Mouse (Mus musculus): ENCODE data around the gene Olfr1155. TPM values are rescaled to one million over a fixed set of nuclear protein-coding genes. Genes with fewer than 3 reads are reported as not detected.

The Olfr1155 gene
- not detected for total RNA-seq (2022)

- DNase-seq: no peak
Measured at GRCm38 (mm10) chr2:87945037-87945436, at the start of gene Olfr1155. Gene Olfr1155, minus strand, starts transcription at chr2:87945137.

- DNase-seq: no peak
Measured at GRCm38 (mm10) chr2:87989813-87990212, 44.9 kb upstream of the Olfr1155 start, which contains the start of gene Olfr1158. Gene Olfr1158, plus strand, starts transcription at chr2:87990113.

GRCm38 (mm10) chr2:87974563-87974962 is 29.6 kb upstream of the Olfr1155 start, which contains the start of gene Olfr74:
Gene Olfr74, minus strand, starts transcription at chr2:87974663.
- DNase-seq: no peak

- no peak for DNase-seq
Measured at GRCm38 (mm10) chr2:87968199-87968598, 23.3 kb upstream of the Olfr1155 start, which contains the start of gene Olfr1157. Gene Olfr1157, minus strand, starts transcription at chr2:87968299.

GRCm38 (mm10) chr2:87953000-87953399 is 8.1 kb upstream of the Olfr1155 start, which contains the start of gene Olfr1156:
Gene Olfr1156, minus strand, starts transcription at chr2:87953100.
- no peak for DNase-seq

GRCm38 (mm10) chr2:87905066-87905465 is 39.9 kb downstream of the Olfr1155 start, which contains the start of gene Olfr1154:
Gene Olfr1154, minus strand, starts transcription at chr2:87905166.
- DNase-seq: no peak

GRCm38 (mm10) chr2:87894662-87895061 is 50.3 kb downstream of the Olfr1155 start, which contains the start of gene Olfr1153:
Gene Olfr1153, plus strand, starts transcription at chr2:87894962.
- no peak for DNase-seq

Other genes with a start within 250 kb of the Olfr1155 start
- gene Olfr1137, start 232.0 kb downstream of the Olfr1155 start, total RNA-seq (2022): not detected
- gene Olfr1138, start 205.2 kb downstream of the Olfr1155 start, total RNA-seq (2022): not detected
- gene Olfr1140, start 201.4 kb downstream of the Olfr1155 start, total RNA-seq (2022): not detected
- gene Olfr1141, start 191.1 kb downstream of the Olfr1155 start, total RNA-seq (2022): not detected
- gene Olfr152, start 165.7 kb downstream of the Olfr1155 start, total RNA-seq (2022): not detected
- not detected for gene Olfr1143, start 144.5 kb downstream of the Olfr1155 start, total RNA-seq (2022)
- not detected for gene Olfr1145, start 135.3 kb downstream of the Olfr1155 start, total RNA-seq (2022)
- not detected for gene Olfr1148, start 114.6 kb downstream of the Olfr1155 start, total RNA-seq (2022)
- not detected for gene Olfr1150-ps1, start 101.1 kb downstream of the Olfr1155 start, total RNA-seq (2022)
- not detected for gene Olfr1151, start 89.3 kb downstream of the Olfr1155 start, total RNA-seq (2022)
- not detected for gene Olfr1152, start 78.6 kb downstream of the Olfr1155 start, total RNA-seq (2022)
- gene Olfr1153, start 50.2 kb downstream of the Olfr1155 start, total RNA-seq (2022): not detected
- not detected for gene Olfr1154, start 40.0 kb downstream of the Olfr1155 start, total RNA-seq (2022)
- gene Olfr1156, start 8.0 kb upstream of the Olfr1155 start, total RNA-seq (2022): not detected
- not detected for gene Olfr1157, start 23.2 kb upstream of the Olfr1155 start, total RNA-seq (2022)
- gene Olfr74, start 29.5 kb upstream of the Olfr1155 start, total RNA-seq (2022): not detected
- not detected for gene Olfr1158, start 45.0 kb upstream of the Olfr1155 start, total RNA-seq (2022)
- gene Olfr1160, start 63.1 kb upstream of the Olfr1155 start, total RNA-seq (2022): not detected
- gene Olfr1161, start 77.6 kb upstream of the Olfr1155 start, total RNA-seq (2022): not detected
- not detected for gene Olfr73, start 92.6 kb upstream of the Olfr1155 start, total RNA-seq (2022)
- not detected for gene Olfr1162, start 106.0 kb upstream of the Olfr1155 start, total RNA-seq (2022)
- not detected for gene Olfr1163, start 126.7 kb upstream of the Olfr1155 start, total RNA-seq (2022)
- gene Olfr1164, start 148.8 kb upstream of the Olfr1155 start, total RNA-seq (2022): not detected
- gene Olfr1166, start 183.1 kb upstream of the Olfr1155 start, total RNA-seq (2022): not detected
- gene Olfr1167, start 210.1 kb upstream of the Olfr1155 start, total RNA-seq (2022): not detected
- gene Olfr1168, start 236.7 kb upstream of the Olfr1155 start, total RNA-seq (2022): not detected